Mouse (Mus musculus): ENCODE results near the gene Rom1. TPM values are rescaled to one million over a fixed set of nuclear protein-coding genes. Genes with fewer than 3 reads are reported as not detected.

Rom1 gene
- polyA plus RNA-seq, 1 experiment from 2014 or later: 1.7 TPM

DNA sequence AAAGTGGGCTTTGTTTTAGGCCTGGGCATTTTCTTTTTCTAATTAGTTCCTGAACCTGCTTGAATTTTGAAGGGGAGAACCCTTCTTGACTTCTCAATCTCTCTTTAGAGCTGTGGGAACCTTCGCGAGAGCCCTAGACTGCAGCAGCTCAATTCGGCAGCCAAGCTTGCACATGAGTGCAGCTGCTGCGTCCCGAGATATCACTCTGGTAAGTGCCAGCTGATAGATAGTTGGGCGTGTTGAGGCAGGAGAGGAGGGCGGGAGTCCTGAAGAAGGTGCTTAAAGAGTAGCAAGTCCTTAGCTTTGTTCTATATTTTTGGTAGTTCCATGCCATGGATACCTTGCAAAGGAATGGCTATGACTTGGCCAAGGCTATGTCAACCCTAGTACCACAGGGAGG is 17.8 kb upstream of the Rom1 start:
- no peak overlapping the region for H3K4me3 ChIP-seq (ENCODE audit: low read depth, low read length)
- peaks cover 9% of the 10 kb centered on the region; the same call in 1 of the 2 replicates for H3K4me1 ChIP-seq (replicated peaks; ENCODE audit: control insufficient read depth, insufficient read depth, low read length)
- DNase-seq (ENCODE audit: low spot score) (no peak), ATAC-seq (replicated peaks; ENCODE audit: low FRiP score) (no peak)
- no peaks in the 10 kb centered on the region for H3K9me3 ChIP-seq (ENCODE audit: control insufficient read depth, low read length)
- WGBS: 91% methylated on average over 7 of the region's 7 CpGs
- no peak overlapping the region for H3K4me2 ChIP-seq (ENCODE audit: low read depth, low read length, severe bottlenecking)
- H3K27ac ChIP-seq (ENCODE audit: low read depth, low read length): no peak overlapping the region
- H3K36me3 ChIP-seq (ENCODE audit: control insufficient read depth, insufficient read depth, low read length): peaks cover 39% of the 10 kb centered on the region
- no peak overlapping the region for H3K9ac ChIP-seq (ENCODE audit: low read length)
- H3K27me3 ChIP-seq (ENCODE audit: control insufficient read depth, insufficient read depth, low read length): no peaks in the 10 kb centered on the region

GRCm38 (mm10) chr19:8945251-8945650 is 16.1 kb upstream of the Rom1 start:
- H3K4me3 ChIP-seq (ENCODE audit: low read depth, low read length): no peak overlapping the region
- no peaks in the 10 kb centered on the region for H3K9me3 ChIP-seq (ENCODE audit: control insufficient read depth, low read length)
- no peaks in the 10 kb centered on the region for H3K27me3 ChIP-seq (ENCODE audit: control insufficient read depth, insufficient read depth, low read length)
- H3K4me1 ChIP-seq (replicated peaks; ENCODE audit: control insufficient read depth, insufficient read depth, low read length): peaks cover 15% of the 10 kb centered on the region; the same call in 1 of the 2 replicates
- no peak overlapping the region for H3K4me2 ChIP-seq (ENCODE audit: low read depth, low read length, severe bottlenecking)
- H3K27ac ChIP-seq (ENCODE audit: low read depth, low read length): no peak overlapping the region
- no peak overlapping the region for H3K9ac ChIP-seq (ENCODE audit: low read length)
- H3K36me3 ChIP-seq (ENCODE audit: control insufficient read depth, insufficient read depth, low read length): peaks cover 33% of the 10 kb centered on the region
- ATAC-seq (replicated peaks; ENCODE audit: low FRiP score) (no peak), DNase-seq (ENCODE audit: low spot score) (no peak)
- WGBS: 87% methylated on average over 6 of the region's 6 CpGs

GRCm38 (mm10) chr19:8944750-8945149 is 15.6 kb upstream of the Rom1 start:
- H3K9ac ChIP-seq (ENCODE audit: low read length): no peak overlapping the region
- H3K4me3 ChIP-seq (ENCODE audit: low read depth, low read length): no peak overlapping the region
- peaks cover 15% of the 10 kb centered on the region; the same call in 1 of the 2 replicates for H3K4me1 ChIP-seq (replicated peaks; ENCODE audit: control insufficient read depth, insufficient read depth, low read length)
- DNase-seq (ENCODE audit: low spot score): peak; percentile 79
- no peak for ATAC-seq (replicated peaks; ENCODE audit: low FRiP score)
- WGBS: 49% methylated on average over 5 of the region's 5 CpGs
- no peaks in the 10 kb centered on the region for H3K27me3 ChIP-seq (ENCODE audit: control insufficient read depth, insufficient read depth, low read length)
- H3K27ac ChIP-seq (ENCODE audit: low read depth, low read length): no peak overlapping the region
- peaks cover 33% of the 10 kb centered on the region for H3K36me3 ChIP-seq (ENCODE audit: control insufficient read depth, insufficient read depth, low read length)
- H3K9me3 ChIP-seq (ENCODE audit: control insufficient read depth, low read length): no peaks in the 10 kb centered on the region
- no peak overlapping the region for H3K4me2 ChIP-seq (ENCODE audit: low read depth, low read length, severe bottlenecking)

- DNase-seq (ENCODE audit: low spot score): peak; percentile 47
- H3K36me3 ChIP-seq (ENCODE audit: control insufficient read depth, insufficient read depth, low read length): peaks cover 29% of the 10 kb centered on the region
Measured at GRCm38 (mm10) chr19:8944062-8944461, 14.9 kb upstream of the Rom1 start.

GRCm38 (mm10) chr19:8943047-8943446 is 13.9 kb upstream of the Rom1 start:
- Histone ChIP-seq H3K27me3 (ENCODE audit: control insufficient read depth, insufficient read depth, low read length) (no peaks in the 10 kb centered on the region), H3K9ac (ENCODE audit: low read length) (peak overlapping the region; percentile 99), H3K4me2 (ENCODE audit: low read depth, low read length, severe bottlenecking) (peak overlapping the region; percentile 65), H3K9me3 (ENCODE audit: control insufficient read depth, low read length) (no peaks in the 10 kb centered on the region), H3K36me3 (ENCODE audit: control insufficient read depth, insufficient read depth, low read length) (peaks cover 21% of the 10 kb centered on the region), H3K4me3 (ENCODE audit: low read depth, low read length) (peak overlapping the region; percentile 97), H3K27ac (ENCODE audit: low read depth, low read length) (no peak overlapping the region), H3K4me1 (replicated peaks; ENCODE audit: control insufficient read depth, insufficient read depth, low read length) (peaks cover 15% of the 10 kb centered on the region; the same call in 1 of the 2 replicates)
- 78% methylated on average over 2 of the region's 2 CpGs for WGBS
- no peak for ATAC-seq (replicated peaks; ENCODE audit: low FRiP score)
- no peak for DNase-seq (ENCODE audit: low spot score)

More at GRCm38 (mm10) chr19:8944062-8944461, 14.9 kb upstream of the Rom1 start:
- H3K4me1 ChIP-seq (replicated peaks; ENCODE audit: control insufficient read depth, insufficient read depth, low read length): peaks cover 15% of the 10 kb centered on the region; the same call in 1 of the 2 replicates
- H3K27ac ChIP-seq (ENCODE audit: low read depth, low read length): no peak overlapping the region
- H3K9me3 ChIP-seq (ENCODE audit: control insufficient read depth, low read length): no peaks in the 10 kb centered on the region
- H3K27me3 ChIP-seq (ENCODE audit: control insufficient read depth, insufficient read depth, low read length): no peaks in the 10 kb centered on the region
- no peak overlapping the region for H3K9ac ChIP-seq (ENCODE audit: low read length)
- peak overlapping the region; percentile 32; the same call in 1 of the 2 replicates for H3K4me2 ChIP-seq (ENCODE audit: low read depth, low read length, severe bottlenecking)
- H3K4me3 ChIP-seq (ENCODE audit: low read depth, low read length): peak overlapping the region; percentile 5; the same call in 1 of the 2 replicates
- no peak for ATAC-seq (replicated peaks; ENCODE audit: low FRiP score)
- 81% methylated on average over 5 of the region's 5 CpGs for WGBS

DNA sequence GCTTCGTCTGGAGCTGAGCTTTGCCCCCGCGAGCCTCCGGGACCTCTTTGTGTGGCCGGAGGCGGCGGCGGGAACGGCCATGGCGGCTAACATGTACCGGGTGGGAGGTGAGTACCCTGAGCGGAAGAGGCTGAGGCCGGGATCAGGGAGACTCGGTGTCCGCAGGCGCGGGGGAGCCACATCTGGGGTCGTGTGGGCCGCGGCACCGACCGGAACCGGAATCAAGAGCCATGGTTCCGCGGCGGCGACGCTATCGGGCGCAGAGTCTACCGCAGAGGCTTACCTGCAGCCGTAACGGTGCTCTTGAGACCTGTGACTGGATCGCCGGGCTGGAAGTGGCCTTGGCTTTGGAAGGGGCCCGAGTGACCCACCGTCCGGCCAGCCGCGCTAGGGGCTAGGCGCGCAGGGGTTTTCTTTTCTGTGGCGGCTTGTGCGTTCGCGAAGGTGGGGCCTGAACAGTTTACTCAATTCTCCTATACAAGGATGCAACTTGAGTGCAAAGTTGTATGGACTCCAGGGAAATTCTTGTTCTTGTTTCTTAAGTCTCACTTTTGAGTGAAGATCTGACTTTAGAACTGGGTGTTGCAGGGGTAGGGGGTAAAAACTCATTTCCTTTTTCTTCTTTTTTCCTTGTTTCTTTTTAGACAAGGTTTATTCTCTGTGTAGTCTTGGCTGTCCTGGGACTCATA is 13.3 kb upstream of the Rom1 start:
- DNase-seq (ENCODE audit: low spot score): no peak

GRCm38 (mm10) chr19:8941515-8942217 is 12.5 kb upstream of the Rom1 start, which contains the start of gene Mta2:
Gene Mta2, plus strand, starts transcription at chr19:8941875.
- Histone ChIP-seq H3K36me3 (ENCODE audit: control insufficient read depth, insufficient read depth, low read length) (peaks cover 9% of the 10 kb centered on the region), H3K4me2 (ENCODE audit: low read depth, low read length, severe bottlenecking) (peak within 1 kb of the TSS; percentile 65), H3K27me3 (ENCODE audit: control insufficient read depth, insufficient read depth, low read length) (no peaks in the 10 kb centered on the region), H3K9me3 (ENCODE audit: control insufficient read depth, low read length) (no peaks in the 10 kb centered on the region), H3K9ac (ENCODE audit: low read length) (peak within 1 kb of the TSS; percentile 99), H3K4me1 (replicated peaks; ENCODE audit: control insufficient read depth, insufficient read depth, low read length) (peaks cover 15% of the 10 kb centered on the region; the same call in 1 of the 2 replicates), H3K4me3 (ENCODE audit: low read depth, low read length) (peak within 1 kb of the TSS; percentile 97), H3K27ac (ENCODE audit: low read depth, low read length) (peak within 1 kb of the TSS; percentile 94)
- WGBS: under 1% methylated on average over 64 of the region's 64 CpGs
- DNase-seq (ENCODE audit: low spot score): peak; percentile 99
- ATAC-seq (replicated peaks; ENCODE audit: low FRiP score): peak; percentile 97

More for the DNA sequence above, 13.3 kb upstream of the Rom1 start:
- peak overlapping the region; percentile 99 for H3K9ac ChIP-seq (ENCODE audit: low read length)
- H3K9me3 ChIP-seq (ENCODE audit: control insufficient read depth, low read length): no peaks in the 10 kb centered on the region
- H3K27ac ChIP-seq (ENCODE audit: low read depth, low read length): peak overlapping the region; percentile 94
- peaks cover 15% of the 10 kb centered on the region for H3K36me3 ChIP-seq (ENCODE audit: control insufficient read depth, insufficient read depth, low read length)
- peak overlapping the region; percentile 65 for H3K4me2 ChIP-seq (ENCODE audit: low read depth, low read length, severe bottlenecking)
- under 1% methylated on average over 46 of the region's 46 CpGs for WGBS
- H3K4me3 ChIP-seq (ENCODE audit: low read depth, low read length): peak overlapping the region; percentile 97
- peaks cover 15% of the 10 kb centered on the region; the same call in 1 of the 2 replicates for H3K4me1 ChIP-seq (replicated peaks; ENCODE audit: control insufficient read depth, insufficient read depth, low read length)
- H3K27me3 ChIP-seq (ENCODE audit: control insufficient read depth, insufficient read depth, low read length): no peaks in the 10 kb centered on the region
- peak; percentile 55 for ATAC-seq (replicated peaks; ENCODE audit: low FRiP score)

GRCm38 (mm10) chr19:8941136-8941514 is 12.0 kb upstream of the Rom1 start:
- no peak for DNase-seq (ENCODE audit: low spot score)
- peaks cover 6% of the 10 kb centered on the region for H3K36me3 ChIP-seq (ENCODE audit: control insufficient read depth, insufficient read depth, low read length)
- ATAC-seq (replicated peaks; ENCODE audit: low FRiP score): peak; percentile 47

More at GRCm38 (mm10) chr19:8941136-8941514, 12.0 kb upstream of the Rom1 start:
- Histone ChIP-seq H3K9me3 (ENCODE audit: control insufficient read depth, low read length) (no peaks in the 10 kb centered on the region), H3K4me1 (replicated peaks; ENCODE audit: control insufficient read depth, insufficient read depth, low read length) (peaks cover 15% of the 10 kb centered on the region; the same call in 1 of the 2 replicates), H3K4me3 (ENCODE audit: low read depth, low read length) (peak overlapping the region; percentile 97), H3K27ac (ENCODE audit: low read depth, low read length) (peak overlapping the region; percentile 94), H3K27me3 (ENCODE audit: control insufficient read depth, insufficient read depth, low read length) (no peaks in the 10 kb centered on the region), H3K9ac (ENCODE audit: low read length) (peak overlapping the region; percentile 99), H3K4me2 (ENCODE audit: low read depth, low read length, severe bottlenecking) (peak overlapping the region; percentile 65)
- 41% methylated on average over 10 of the region's 10 CpGs for WGBS

All from forebrain, embryonic 11.5 days (tissue).